Mouse (Mus musculus) kidney, postnatal 0 days (tissue): Measurements from ENCODE around the gene Reep1. TPM values are rescaled to one million over a fixed set of nuclear protein-coding genes. Genes with fewer than 3 reads are reported as not detected.
A peak's percentile ranks its signal among the peaks of the same experiment; 100 is the strongest.

Source experiments
- ATAC-seq: fragments of 200-750 bp; cut with Nextera tagmentation; replicated peaks from 2 replicates; pipeline ENCODE4 v1.8.0; 2017; ENCODE audit warnings: low read depth, moderate number of reproducible peaks, moderate TSS enrichment, moderate library complexity; ENCODE audit not compliant: low FRiP score
- DNase-seq: peaks from one replicate; pipeline ENCODE4 v3.0.0-alpha.2; 2016; ENCODE audit warnings: low spot score
- H3K27ac ChIP-seq: fragments of 300-500 bp; sonication (generic); 2 replicates; pipeline ENCODE4 v1.5.1; 2014; ENCODE audit warnings: mild to moderate bottlenecking
- H3K27me3 ChIP-seq: fragments of 300-500 bp; sonication (generic); 2 replicates; pipeline ENCODE4 v1.6.1; 2014; ENCODE audit warnings: low read length, mixed read lengths; ENCODE audit not compliant: insufficient read depth
- H3K36me3 ChIP-seq: fragments of 300-500 bp; sonication (generic); 2 replicates; pipeline ENCODE4 v1.6.1; 2014; ENCODE audit warnings: low read length, mixed read lengths; ENCODE audit not compliant: insufficient read depth
- H3K4me1 ChIP-seq: fragments of 300-500 bp; sonication (generic); replicated peaks from 2 replicates; pipeline ENCODE4 v1.6.1; 2014; ENCODE audit warnings: antibody characterized with exemption, low read length, mixed read lengths; ENCODE audit not compliant: insufficient read depth
- H3K4me2 ChIP-seq: fragments of 300-500 bp; sonication (generic); 2 replicates; pipeline ENCODE4 v1.6.1; 2014; ENCODE audit warnings: mild to moderate bottlenecking, low read length, moderate library complexity, mixed read lengths
- H3K4me3 ChIP-seq: fragments of 300-500 bp; sonication (generic); replicated peaks from 2 replicates; pipeline ENCODE4 v1.5.1; 2014; ENCODE audit warnings: low read depth, low read length
- H3K9ac ChIP-seq: fragments of 300-500 bp; sonication (generic); 2 replicates; pipeline ENCODE4 v1.6.1; 2014; ENCODE audit warnings: low read depth, low read length
- H3K9me3 ChIP-seq: fragments of 300-500 bp; sonication (generic); replicated peaks from 2 replicates; pipeline ENCODE4 v1.6.1; 2016; ENCODE audit warnings: low read length, inconsistent platforms, mixed read lengths
- CTCF ChIP-seq: IDR thresholded peaks from 2 replicates; pipeline ENCODE4 v1.5.1; 2016; ENCODE audit warnings: antibody characterized with exemption, low read depth, mild to moderate bottlenecking, moderate library complexity
- WGBS: fragments of 180-500 bp; shearing (Covaris S2); extraction: QIAGEN DNeasy Blood & Tissue Kit; methylation state at CpG from one replicate; pipeline ENCODE4 v1.1.7; 2014; 5-methylcytosine and 5-hydroxymethylcytosine counted together
- polyA plus RNA-seq: library from polyadenylated mRNA; unstranded; fragments of >200 nt; fragmentation: Nextera tagmentation; extraction: Ambion mirVana; gene quantifications from 2 replicates; pipeline ENCODE4 v1.2.1, GENCODE M21; 2015

Gene Reep1
- polyA plus RNA-seq, 1 experiment from 2014 or later, result 5.3 TPM

DNA sequence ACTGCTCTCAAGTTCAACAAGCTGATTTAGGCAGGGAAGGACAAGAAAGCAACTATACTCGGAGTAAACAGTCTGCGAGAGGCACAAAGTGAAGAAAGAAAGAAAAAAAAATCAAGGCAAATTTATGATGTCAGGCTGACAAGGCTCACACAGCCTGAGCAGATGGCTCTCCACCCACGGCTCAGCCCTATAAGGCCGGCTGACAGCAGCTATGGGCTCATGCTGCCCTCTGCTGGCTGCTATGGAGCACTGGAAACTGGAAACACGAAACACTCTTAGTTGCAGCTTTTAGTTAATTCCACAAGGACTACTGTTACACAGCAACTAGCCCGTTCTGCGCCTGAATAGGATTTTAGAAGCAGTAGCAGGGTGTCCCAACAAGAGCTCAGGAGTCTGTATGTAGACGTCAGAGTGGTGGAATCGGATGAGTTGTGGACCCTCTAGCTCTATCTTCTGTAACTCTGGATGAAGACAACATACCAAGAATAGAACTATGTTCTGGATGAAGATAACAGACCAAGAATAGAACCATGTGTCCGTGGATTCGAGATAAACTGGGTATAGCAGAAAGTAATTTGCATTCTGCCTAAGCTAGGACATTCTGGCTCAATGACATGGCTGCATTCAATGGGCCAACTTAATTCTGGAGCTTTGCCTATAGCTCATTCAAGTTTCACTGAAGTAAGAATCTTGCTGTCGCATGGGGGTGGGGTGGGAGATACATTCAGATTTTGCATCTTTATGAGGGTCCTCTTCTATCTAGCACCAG, 96.9 kb downstream of the Reep1 start:
- DNase-seq (peak; percentile 94), ATAC-seq (peak; percentile 87)
- H3K9me3 ChIP-seq, result no peaks in the 10 kb centered on the region
- peak; percentile 98 for TF ChIP-seq CTCF
- no peaks in the 10 kb centered on the region for H3K36me3 ChIP-seq
- no peaks in the 10 kb centered on the region for H3K27me3 ChIP-seq
- no peak overlapping the region for H3K4me3 ChIP-seq
- H3K4me2 ChIP-seq, result no peak overlapping the region
- no peaks in the 10 kb centered on the region for H3K4me1 ChIP-seq
- H3K27ac ChIP-seq, result no peak overlapping the region
- no peak overlapping the region for H3K9ac ChIP-seq
- 24% methylated on average over 12 of the region's 12 CpGs for WGBS

DNA sequence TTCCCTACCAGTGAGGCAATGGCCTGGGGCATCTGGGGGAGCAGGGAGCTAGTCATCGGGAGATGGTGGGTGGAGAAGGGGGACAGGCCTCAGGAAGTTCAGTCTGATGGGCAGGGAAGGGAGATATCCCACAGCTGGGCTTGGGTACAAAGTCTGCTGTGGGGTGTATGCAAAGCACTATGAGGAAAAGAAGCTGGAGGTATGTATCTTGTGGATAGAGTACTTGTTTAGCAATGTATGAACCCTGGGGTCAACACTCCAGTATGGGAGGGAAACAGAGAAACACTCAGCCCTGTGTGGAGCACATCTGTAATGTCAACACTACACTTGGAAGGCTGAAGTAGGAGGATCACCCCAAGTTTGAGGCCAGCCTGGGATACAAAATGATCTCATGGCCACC, 99.4 kb downstream of the Reep1 start:
- H3K4me3 ChIP-seq, result no peak overlapping the region
- H3K4me1 ChIP-seq, result no peaks in the 10 kb centered on the region
- no peak overlapping the region for H3K9ac ChIP-seq
- DNase-seq (no peak), ATAC-seq (no peak)
- 0 out of 2 replicates have a peak, but pooled peaks cover under 1% of the 10 kb centered on the region for H3K36me3 ChIP-seq
- 53% methylated on average over 1 of the region's 1 CpGs for WGBS
- H3K4me2 ChIP-seq, result no peak overlapping the region
- H3K9me3 ChIP-seq, result no peaks in the 10 kb centered on the region
- no peaks in the 10 kb centered on the region for H3K27me3 ChIP-seq
- no peak for TF ChIP-seq CTCF
- no peak overlapping the region for H3K27ac ChIP-seq

- WGBS, result 70% methylated on average over 9 of the region's 9 CpGs
- Histone ChIP-seq H3K27ac (no peak overlapping the region), H3K4me2 (no peak overlapping the region), H3K9me3 (no peaks in the 10 kb centered on the region), H3K9ac (no peak overlapping the region), H3K4me3 (no peak overlapping the region), H3K36me3 (0 out of 2 replicates have a peak, but pooled peaks cover 3% of the 10 kb centered on the region), H3K4me1 (no peaks in the 10 kb centered on the region), H3K27me3 (no peaks in the 10 kb centered on the region)
- no peak for TF ChIP-seq CTCF
- DNase-seq (no peak), ATAC-seq (no peak)
Observed at GRCm38 (mm10) chr6:71809890-71810289, 102.5 kb downstream of the Reep1 start.

GRCm38 (mm10) chr6:71812820-71813219, 105.5 kb downstream of the Reep1 start:
- no peaks in the 10 kb centered on the region for H3K4me1 ChIP-seq
- peaks cover 28% of the 10 kb centered on the region for H3K36me3 ChIP-seq
- TF ChIP-seq CTCF, result no peak
- H3K9ac ChIP-seq, result no peak overlapping the region
- ATAC-seq (no peak; the same call in 1 of the 2 replicates), DNase-seq (no peak)
- no peak overlapping the region for H3K4me2 ChIP-seq
- no peaks in the 10 kb centered on the region for H3K9me3 ChIP-seq
- no peak overlapping the region for H3K4me3 ChIP-seq
- H3K27me3 ChIP-seq, result no peaks in the 10 kb centered on the region
- no peak overlapping the region for H3K27ac ChIP-seq
- 68% methylated on average over 2 of the region's 2 CpGs for WGBS

DNA sequence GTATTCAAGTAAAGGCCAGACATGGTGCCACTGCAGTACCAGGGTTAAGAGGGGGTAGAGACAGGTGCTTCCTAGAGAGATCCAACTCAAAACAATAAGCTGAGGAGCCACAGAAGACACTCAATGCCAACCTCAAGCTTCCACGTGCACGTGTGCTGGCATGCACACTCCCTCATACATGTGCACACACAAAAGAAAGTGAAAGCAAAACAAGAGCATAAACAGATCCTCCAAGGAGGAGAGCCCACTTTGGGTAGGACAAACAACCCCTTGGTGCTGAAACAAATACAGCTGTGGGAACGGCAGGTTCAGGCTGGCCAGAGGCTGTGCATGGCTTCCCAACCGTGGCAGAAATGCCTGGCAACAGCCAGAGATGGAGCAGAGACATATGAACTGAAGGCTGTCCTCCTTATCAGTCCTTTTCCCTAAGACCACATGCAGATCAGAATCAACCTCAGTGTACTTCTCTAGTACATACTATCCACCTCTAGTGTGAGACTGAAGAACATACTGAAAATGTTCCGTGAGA, 112.5 kb downstream of the Reep1 start:
- 53% methylated on average over 5 of the region's 5 CpGs for WGBS
- H3K36me3 ChIP-seq, result peaks cover 33% of the 10 kb centered on the region
- no peak overlapping the region for H3K4me3 ChIP-seq
- H3K4me2 ChIP-seq, result no peak overlapping the region
- no peaks in the 10 kb centered on the region; the same call in 1 of the 2 replicates for H3K4me1 ChIP-seq
- no peak overlapping the region for H3K27ac ChIP-seq
- no peak overlapping the region for H3K9ac ChIP-seq
- H3K27me3 ChIP-seq, result no peaks in the 10 kb centered on the region
- no peaks in the 10 kb centered on the region for H3K9me3 ChIP-seq
- no peak for TF ChIP-seq CTCF
- no peak for DNase-seq
- ATAC-seq, result no peak

- peak overlapping the region; percentile 61 for H3K9ac ChIP-seq
- DNase-seq (no peak), ATAC-seq (no peak)
- peak overlapping the region; percentile 66 for H3K4me2 ChIP-seq
- TF ChIP-seq CTCF, result no peak
- no peak overlapping the region for H3K27ac ChIP-seq
- peak overlapping the region; percentile 62 for H3K4me3 ChIP-seq
- peaks cover 6% of the 10 kb centered on the region for H3K36me3 ChIP-seq
- 3% methylated on average over 7 of the region's 7 CpGs for WGBS
- H3K27me3 ChIP-seq, result no peaks in the 10 kb centered on the region
- H3K9me3 ChIP-seq, result no peaks in the 10 kb centered on the region
- H3K4me1 ChIP-seq, result no peaks in the 10 kb centered on the region; the same call in 1 of the 2 replicates
Observed at GRCm38 (mm10) chr6:71823085-71823484, 115.7 kb downstream of the Reep1 start.
